In the genomic region with DNA sequence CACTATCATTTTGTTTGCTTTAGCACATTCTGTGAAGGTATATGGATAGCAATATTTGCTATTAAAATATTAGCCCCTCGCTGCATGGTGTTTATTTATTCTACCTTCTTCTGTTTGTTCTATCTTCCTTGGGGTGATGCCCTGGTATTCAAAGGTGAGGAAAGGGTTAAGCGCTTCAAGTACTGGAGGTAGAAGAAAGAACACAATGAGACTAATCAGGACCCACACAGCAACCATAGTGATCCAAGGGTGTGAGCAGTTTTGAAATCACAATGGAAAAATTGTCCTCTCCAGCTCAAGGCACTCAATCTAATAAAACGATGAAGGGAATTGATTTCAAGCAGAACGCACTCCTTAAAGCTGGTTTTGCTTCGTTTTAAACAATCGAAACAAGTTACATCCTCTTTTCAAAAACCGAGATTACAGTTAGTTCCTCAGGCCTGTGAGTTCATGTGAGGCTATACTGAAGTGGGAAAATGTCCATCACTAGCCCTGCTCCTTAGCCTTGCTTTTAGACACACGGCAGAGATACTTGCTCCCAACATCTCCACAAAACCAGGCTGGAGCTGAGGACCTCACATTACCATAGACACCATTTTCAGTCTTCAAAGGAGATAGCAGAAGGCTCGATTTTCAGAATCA, we compare ENCODE assay signal across 17 mouse cellular contexts.
A peak's percentile ranks its signal among the peaks of the same experiment; 100 is the strongest.
DNase-seq lines count a peak whose midpoint lies in the region; ATAC-seq and TF ChIP-seq lines count a peak whose summit lies in the region.
"Had no signal": no experiment of that assay in that cellular context is flagged by ENCODE, and none has a peak within 500 bp of the region (broad histone marks: within the 10 kb centered on the region; RNA-seq: fewer than 3 reads in every experiment).

No protein-coding gene starts in this region.

- no peak overlapping the region for H3K9ac ChIP-seq in hindbrain, embryonic 14.5 days
- H3K9ac ChIP-seq in hindbrain, postnatal 0 days (replicated peaks; ENCODE audit: low read length), result no peak overlapping the region
- no peak overlapping the region for H3K9ac ChIP-seq in forebrain, embryonic 11.5 days (ENCODE audit: low read length)
- H3K9ac ChIP-seq in limb, embryonic 13.5 days, result no peak overlapping the region
- H3K9ac ChIP-seq: heart, embryonic 13.5 days; midbrain, embryonic 13.5 days had no signal

- no peaks in the 10 kb centered on the region for H3K36me3 ChIP-seq in hindbrain, embryonic 14.5 days (replicated peaks; ENCODE audit: control insufficient read depth, insufficient read depth)
- H3K36me3 ChIP-seq in hindbrain, postnatal 0 days (ENCODE audit: insufficient read depth, low read length), result no peaks in the 10 kb centered on the region
- no peaks in the 10 kb centered on the region for H3K36me3 ChIP-seq in forebrain, embryonic 11.5 days (ENCODE audit: control insufficient read depth, insufficient read depth, low read length)
- H3K36me3 ChIP-seq in limb, embryonic 13.5 days, result no peaks in the 10 kb centered on the region
- H3K36me3 ChIP-seq: G1E; heart, embryonic 13.5 days; midbrain, embryonic 13.5 days had no signal

- 0 out of 2 replicates have a peak overlapping the region, but pooled peaks have one; percentile 28 for H3K27ac ChIP-seq in hindbrain, embryonic 14.5 days
- no peak overlapping the region for H3K27ac ChIP-seq in hindbrain, postnatal 0 days
- no peak overlapping the region for H3K27ac ChIP-seq in forebrain, embryonic 11.5 days (ENCODE audit: low read depth, low read length)
- H3K27ac ChIP-seq in limb, embryonic 13.5 days, result peak overlapping the region; percentile 75; the same call in 1 of the 2 replicates
- H3K27ac ChIP-seq: heart, embryonic 13.5 days had no signal

- 0 out of 2 replicates have a peak, but pooled peaks cover 12% of the 10 kb centered on the region for H3K4me1 ChIP-seq in hindbrain, embryonic 14.5 days (replicated peaks; ENCODE audit: control insufficient read depth, insufficient read depth, low read length)
- H3K4me1 ChIP-seq in hindbrain, postnatal 0 days (ENCODE audit: insufficient read depth, low read length), result no peaks in the 10 kb centered on the region
- peaks cover 2% of the 10 kb centered on the region; the same call in 1 of the 2 replicates for H3K4me1 ChIP-seq in forebrain, embryonic 11.5 days (replicated peaks; ENCODE audit: control insufficient read depth, insufficient read depth, low read length)
- peaks cover 20% of the 10 kb centered on the region for H3K4me1 ChIP-seq in limb, embryonic 13.5 days
- H3K4me1 ChIP-seq: heart, embryonic 13.5 days had no signal

- no peak for DNase-seq in hindbrain, embryonic 14.5 days (ENCODE audit: low spot score)
- DNase-seq in hindbrain, postnatal 0 days (ENCODE audit: low spot score), result no peak
- DNase-seq in forebrain, embryonic 11.5 days (ENCODE audit: low spot score), result no peak
- DNase-seq in spleen, postnatal 36 days (ENCODE audit: low spot score in 2 of 2), result no peak
- DNase-seq in thymus, postnatal 10 days (ENCODE audit: low spot score in 2 of 2), result no peak
- DNase-seq in left cerebral cortex, adult 8-10 months (ENCODE audit: low spot score in 2 of 2), result no peak
- DNase-seq: adrenal gland, adult 2 months; cerebellum, adult 9-10 months; kidney, adult 9 months; lung, adult 2 months; lung, postnatal 4 days; thymus, postnatal 25 days had no signal

- whole genome bisulfite sequencing in hindbrain, embryonic 14.5 days, result 63% methylated on average over 9 of the region's 9 CpGs
- WGBS in hindbrain, postnatal 0 days, result 60% methylated on average over 9 of the region's 9 CpGs
- 48% methylated on average over 9 of the region's 9 CpGs for WGBS in forebrain, embryonic 11.5 days
- 46% methylated on average over 9 of the region's 9 CpGs for WGBS in limb, embryonic 13.5 days

- no peak overlapping the region for H3K4me2 ChIP-seq in hindbrain, embryonic 14.5 days (replicated peaks)
- H3K4me2 ChIP-seq in hindbrain, postnatal 0 days (ENCODE audit: low read depth, low read length), result no peak overlapping the region
- no peak overlapping the region for H3K4me2 ChIP-seq in forebrain, embryonic 11.5 days (ENCODE audit: low read depth, low read length, severe bottlenecking)
- H3K4me2 ChIP-seq in limb, embryonic 13.5 days (replicated peaks), result peak overlapping the region; percentile 54
- H3K4me2 ChIP-seq: heart, embryonic 13.5 days had no signal

- no peaks in the 10 kb centered on the region for H3K27me3 ChIP-seq in hindbrain, embryonic 14.5 days (ENCODE audit: control insufficient read depth, insufficient read depth, low read length)
- H3K27me3 ChIP-seq in hindbrain, postnatal 0 days (ENCODE audit: insufficient read depth, low read length), result no peaks in the 10 kb centered on the region
- no peaks in the 10 kb centered on the region for H3K27me3 ChIP-seq in forebrain, embryonic 11.5 days (ENCODE audit: control insufficient read depth, insufficient read depth, low read length)
- H3K27me3 ChIP-seq in limb, embryonic 13.5 days, result no peaks in the 10 kb centered on the region
- H3K27me3 ChIP-seq: heart, embryonic 13.5 days; midbrain, embryonic 13.5 days had no signal

- no peak for ATAC-seq in hindbrain, embryonic 14.5 days (ENCODE audit: low FRiP score)
- no peak for ATAC-seq in hindbrain, postnatal 0 days
- peak; percentile 56; the same call in 1 of the 2 replicates for ATAC-seq in common myeloid progenitor, adult 5-6 weeks (replicated peaks; ENCODE audit: low read depth, poor library complexity, severe bottlenecking)
- peak; percentile 58 for ATAC-seq in forebrain, embryonic 11.5 days (replicated peaks; ENCODE audit: low FRiP score)
- no peak for ATAC-seq in limb, embryonic 13.5 days (ENCODE audit: low FRiP score, low read depth)
- ATAC-seq: midbrain, embryonic 13.5 days had no signal

- no peak for TF ChIP-seq CTCF in hindbrain, postnatal 0 days (IDR thresholded peaks at IDR 0.05; ENCODE audit: low read depth)

- no peak overlapping the region for H3K4me3 ChIP-seq in hindbrain, embryonic 14.5 days (replicated peaks; ENCODE audit: low read length)
- no peak overlapping the region for H3K4me3 ChIP-seq in hindbrain, postnatal 0 days (ENCODE audit: low read length)
- H3K4me3 ChIP-seq in forebrain, embryonic 11.5 days (ENCODE audit: low read depth, low read length), result no peak overlapping the region
- peak overlapping the region; percentile 20; the same call in 1 of the 2 replicates for H3K4me3 ChIP-seq in limb, embryonic 13.5 days
- H3K4me3 ChIP-seq: heart, embryonic 13.5 days; midbrain, embryonic 13.5 days had no signal

- no peaks in the 10 kb centered on the region for H3K9me3 ChIP-seq in hindbrain, embryonic 14.5 days (ENCODE audit: control insufficient read depth, low read length)
- H3K9me3 ChIP-seq in hindbrain, postnatal 0 days (ENCODE audit: low read length), result no peaks in the 10 kb centered on the region
- no peaks in the 10 kb centered on the region for H3K9me3 ChIP-seq in forebrain, embryonic 11.5 days (ENCODE audit: control insufficient read depth, low read length)
- no peaks in the 10 kb centered on the region for H3K9me3 ChIP-seq in limb, embryonic 13.5 days
- H3K9me3 ChIP-seq: G1E; heart, embryonic 13.5 days; midbrain, embryonic 13.5 days had no signal

Comparison
In these comparisons a context has a peak if more than half of its experiments do, and no peak if none do; other contexts are left out.
1. H3K27ac ChIP-seq: peak in hindbrain, embryonic 14.5 days (single experiment) and limb, embryonic 13.5 days (single experiment); none in hindbrain, postnatal 0 days (single experiment) and forebrain, embryonic 11.5 days (single experiment).
2. ATAC-seq: peak in common myeloid progenitor, adult 5-6 weeks (single experiment) and forebrain, embryonic 11.5 days (single experiment); none in hindbrain, embryonic 14.5 days (single experiment), hindbrain, postnatal 0 days (single experiment) and limb, embryonic 13.5 days (single experiment).